Mouse (Mus musculus) kidney, embryonic 14.5 days (tissue): Measurements from ENCODE around the gene Slc5a4b. TPM values are rescaled to one million over a fixed set of nuclear protein-coding genes. Genes with fewer than 3 reads are reported as not detected.
"Not testable (repeated sequence)": the region's sequence is repeated elsewhere in the genome, so short reads cannot be mapped to it uniquely, and the experiment has no call there.

Experiments used
- ATAC-seq: fragments of 200-750 bp; cut with Nextera tagmentation; 2 replicates; pipeline ENCODE4 v1.8.0; 2017; ENCODE audit warnings: moderate number of reproducible peaks, mild to moderate bottlenecking, moderate TSS enrichment, moderate library complexity; ENCODE audit not compliant: low FRiP score, low TSS enrichment
- H3K27ac ChIP-seq: fragments of 300-500 bp; sonication (generic); 2 replicates; pipeline ENCODE4 v1.5.1; 2014; ENCODE audit warnings: low read depth, mild to moderate bottlenecking, low read length, moderate library complexity, mixed read lengths
- H3K27me3 ChIP-seq: fragments of 300-500 bp; sonication (generic); 2 replicates; pipeline ENCODE4 v1.6.1; 2014; ENCODE audit warnings: mild to moderate bottlenecking, low read length; ENCODE audit not compliant: control insufficient read depth, insufficient read depth
- H3K36me3 ChIP-seq: fragments of 300-500 bp; sonication (generic); 2 replicates; pipeline ENCODE4 v1.6.1; 2014; ENCODE audit warnings: low read length, mixed read lengths; ENCODE audit not compliant: control insufficient read depth, insufficient read depth
- H3K4me1 ChIP-seq: fragments of 300-500 bp; sonication (generic); 2 replicates; pipeline ENCODE4 v1.6.1; 2014; ENCODE audit warnings: low read length, mixed read lengths; ENCODE audit not compliant: control insufficient read depth, insufficient read depth
- H3K4me2 ChIP-seq: fragments of 300-500 bp; sonication (generic); replicated peaks from 2 replicates; pipeline ENCODE4 v1.6.1; 2014; ENCODE audit warnings: low read depth, mild to moderate bottlenecking, low read length
- H3K4me3 ChIP-seq: fragments of 300-500 bp; sonication (generic); 2 replicates; pipeline ENCODE4 v1.5.1; 2014; ENCODE audit warnings: mild to moderate bottlenecking, low read length
- H3K9ac ChIP-seq: fragments of 300-500 bp; sonication (generic); 2 replicates; pipeline ENCODE4 v1.6.1; 2014; ENCODE audit warnings: low read depth, mild to moderate bottlenecking, low read length, moderate library complexity
- H3K9me3 ChIP-seq: fragments of 300-500 bp; sonication (generic); 2 replicates; pipeline ENCODE4 v1.6.1; 2016; ENCODE audit warnings: low read length; ENCODE audit not compliant: control insufficient read depth
- WGBS: fragments of 180-500 bp; shearing (Covaris S2); extraction: QIAGEN DNeasy Blood & Tissue Kit; methylation state at CpG from one replicate; pipeline ENCODE4 v1.1.7; 2014; 5-methylcytosine and 5-hydroxymethylcytosine counted together
- polyA plus RNA-seq: library from polyadenylated mRNA; unstranded; fragments of >200 nt; fragmentation: Nextera tagmentation; extraction: Ambion mirVana; gene quantifications from 2 replicates; pipeline ENCODE4 v1.2.1, GENCODE M21; 2014

Slc5a4b gene
- polyA plus RNA-seq, 1 experiment from 2014 or later = 0.30 TPM

DNA sequence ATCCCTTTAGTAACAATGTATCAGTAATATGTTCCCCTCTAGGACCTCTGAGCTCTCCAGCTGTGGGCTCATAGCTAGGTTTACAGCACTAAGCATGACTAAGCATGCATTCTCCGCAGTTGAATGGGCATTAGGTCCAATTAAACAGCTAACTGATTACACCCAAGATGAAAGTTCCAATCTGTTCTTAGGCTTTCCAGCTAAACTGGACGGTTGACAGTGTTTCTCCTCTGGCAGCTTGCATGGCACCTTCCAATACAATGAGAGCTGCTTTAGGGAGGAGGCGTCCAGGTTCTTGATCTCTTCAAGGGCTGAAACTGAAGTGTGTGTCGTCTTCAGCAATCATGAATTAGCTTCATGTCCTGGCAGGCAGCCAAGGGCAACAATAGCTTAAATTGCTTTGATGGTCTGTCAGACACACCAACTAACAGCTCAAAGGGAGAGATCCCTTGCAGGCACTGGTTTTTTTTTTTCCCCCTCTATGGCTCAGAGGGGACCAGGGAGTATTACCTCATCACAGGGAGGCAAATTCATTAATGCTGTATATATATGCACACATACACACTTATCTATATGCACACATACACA lies 9.5 kb upstream of the Slc5a4b start:
- peaks cover 7% of the 10 kb centered on the region; the same call in 1 of the 2 replicates for H3K4me1 ChIP-seq
- H3K9me3 ChIP-seq = no peaks in the 10 kb centered on the region
- H3K27me3 ChIP-seq = no peaks in the 10 kb centered on the region
- H3K36me3 ChIP-seq = no peaks in the 10 kb centered on the region
- ATAC-seq = 0 out of 2 replicates have a peak, but pooled peaks have one; percentile 35
- H3K27ac ChIP-seq = no peak overlapping the region
- 25% methylated on average over 4 of the region's 4 CpGs for WGBS
- H3K4me3 ChIP-seq = no peak overlapping the region
- H3K9ac ChIP-seq = no peak overlapping the region
- H3K4me2 ChIP-seq = no peak overlapping the region

DNA sequence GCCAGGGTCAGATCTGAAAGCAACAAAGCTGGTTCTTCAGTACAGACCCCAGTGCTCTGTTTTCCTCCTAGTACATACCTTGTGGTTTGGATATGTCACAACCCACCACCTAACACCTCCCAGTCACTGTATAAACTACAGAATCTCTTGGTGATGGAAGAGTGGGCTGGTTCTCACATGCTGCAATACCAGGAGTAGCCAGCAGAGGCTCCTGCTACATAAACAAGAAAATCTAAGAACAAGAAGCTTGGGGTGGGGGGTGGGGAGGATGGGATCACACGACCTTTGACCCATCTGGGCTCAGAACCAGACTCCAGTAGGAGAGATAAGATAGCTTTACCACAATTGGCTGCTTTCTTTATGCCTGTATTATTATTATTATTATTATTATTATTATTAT lies 8.0 kb upstream of the Slc5a4b start:
- H3K4me1 ChIP-seq = peaks cover 7% of the 10 kb centered on the region; the same call in 1 of the 2 replicates
- H3K9ac ChIP-seq = no peak overlapping the region
- H3K9me3 ChIP-seq = no peaks in the 10 kb centered on the region
- ATAC-seq = no peak
- H3K36me3 ChIP-seq = no peaks in the 10 kb centered on the region
- H3K4me3 ChIP-seq = no peak overlapping the region
- 9% methylated on average over 1 of the region's 1 CpGs for WGBS
- H3K27ac ChIP-seq = no peak overlapping the region
- H3K4me2 ChIP-seq = no peak overlapping the region
- no peaks in the 10 kb centered on the region for H3K27me3 ChIP-seq

DNA sequence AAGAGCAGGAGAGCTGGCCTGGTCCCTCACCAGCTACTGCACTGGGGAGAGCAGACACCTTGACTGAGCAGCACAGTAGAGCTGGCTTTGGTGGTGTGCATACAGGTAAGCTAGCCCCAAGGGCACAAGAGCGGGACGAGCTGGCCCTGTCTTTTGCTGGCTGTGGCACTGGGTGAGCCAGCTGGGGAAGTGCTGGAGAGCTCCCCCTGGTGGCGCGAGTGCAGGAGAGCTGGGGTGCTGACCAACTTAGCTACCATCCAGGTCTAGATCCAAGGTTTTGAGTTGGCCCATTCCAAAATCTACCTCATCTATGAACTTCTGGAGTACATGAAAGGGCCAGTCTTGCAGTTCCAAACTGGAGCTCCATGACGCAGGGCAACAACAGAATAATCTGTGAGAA lies 7.2 kb upstream of the Slc5a4b start:
- Histone ChIP-seq H3K9me3 (no peaks in the 10 kb centered on the region), H3K27me3 (no peaks in the 10 kb centered on the region), H3K4me1 (peaks cover 7% of the 10 kb centered on the region; the same call in 1 of the 2 replicates), H3K4me3 (no peak overlapping the region), H3K36me3 (no peaks in the 10 kb centered on the region), H3K27ac (no peak overlapping the region), H3K9ac (no peak overlapping the region), H3K4me2 (no peak overlapping the region)
- no peak for ATAC-seq
- 39% methylated on average over 5 of the region's 5 CpGs for WGBS

DNA sequence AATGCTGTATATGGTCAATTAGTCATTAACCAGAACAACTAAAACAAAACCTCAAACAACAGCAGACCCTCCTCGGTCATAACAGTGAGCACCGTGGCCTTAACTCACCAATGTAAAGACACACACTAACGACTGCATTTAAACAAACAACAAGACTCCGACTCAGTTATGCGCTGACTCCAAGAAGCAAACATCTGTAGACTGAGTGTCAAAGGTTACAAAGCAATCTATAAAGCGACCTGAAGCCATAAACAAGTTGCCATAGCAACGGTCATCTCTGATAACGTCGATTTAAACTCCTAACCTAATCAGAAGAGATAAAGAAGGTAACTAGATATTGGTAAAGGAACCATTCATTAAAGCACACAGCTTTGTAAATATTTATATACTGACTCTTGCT lies 13.4 kb downstream of the Slc5a4b start:
- 61% methylated on average over 9 of the region's 9 CpGs for WGBS
- Histone ChIP-seq H3K27me3 (no peaks in the 10 kb centered on the region), H3K36me3 (no peaks in the 10 kb centered on the region), H3K4me1 (no peaks in the 10 kb centered on the region), H3K4me2 (no peak overlapping the region), H3K9me3 (no peaks in the 10 kb centered on the region), H3K27ac (no peak overlapping the region), H3K4me3 (no peak overlapping the region), H3K9ac (no peak overlapping the region)
- no peak for ATAC-seq

DNA sequence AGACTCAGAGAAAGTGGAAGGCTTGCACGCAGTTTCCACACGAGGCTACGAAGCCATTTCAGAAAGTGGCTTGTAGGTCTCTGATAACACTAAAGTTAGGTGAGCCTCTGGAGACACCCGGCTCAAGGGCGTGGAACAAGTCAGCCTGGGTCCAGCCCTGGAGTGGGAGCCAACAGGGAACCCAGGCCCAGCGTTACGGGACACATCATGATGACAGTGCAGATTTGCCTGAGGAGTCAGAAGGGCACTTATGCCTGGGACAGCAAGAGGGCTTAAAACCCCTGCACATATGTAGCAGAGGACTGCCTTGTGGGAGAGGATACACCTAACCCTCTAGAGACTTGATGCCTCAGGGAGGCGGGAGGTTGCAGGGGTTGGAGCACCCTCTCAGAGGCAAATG lies 14.2 kb downstream of the Slc5a4b start:
- Histone ChIP-seq H3K4me1 (no peaks in the 10 kb centered on the region), H3K9ac (no peak overlapping the region), H3K27ac (no peak overlapping the region), H3K9me3 (no peaks in the 10 kb centered on the region), H3K4me3 (no peak overlapping the region), H3K4me2 (no peak overlapping the region), H3K27me3 (no peaks in the 10 kb centered on the region), H3K36me3 (no peaks in the 10 kb centered on the region)
- ATAC-seq = no peak
- WGBS = 89% methylated on average over 8 of the region's 8 CpGs

DNA sequence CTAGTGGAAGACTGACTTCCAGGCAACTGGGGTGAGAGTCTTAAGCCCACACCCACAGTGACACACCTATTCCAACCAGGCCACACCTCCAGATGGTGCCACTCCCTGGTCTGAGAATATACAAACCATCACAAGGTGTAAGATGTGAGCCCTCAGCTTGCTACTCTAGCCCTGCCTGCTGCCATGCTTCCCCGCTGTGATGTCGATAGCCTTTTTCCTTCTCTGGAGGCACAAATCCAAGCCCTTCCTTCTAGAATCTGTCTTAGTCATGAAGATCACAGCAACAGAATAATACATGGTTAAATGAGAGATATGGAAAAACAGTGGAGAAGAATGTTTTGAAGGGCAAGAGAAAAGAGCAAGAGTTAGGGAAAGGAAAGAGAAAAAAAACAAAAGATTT lies 33.8 kb downstream of the Slc5a4b start:
- not testable (repeated sequence) for H3K9me3 ChIP-seq, H3K27ac ChIP-seq, H3K4me1 ChIP-seq, H3K27me3 ChIP-seq, H3K36me3 ChIP-seq, H3K4me3 ChIP-seq, H3K9ac ChIP-seq, ATAC-seq, H3K4me2 ChIP-seq
- 100% methylated on average over 2 of the region's 2 CpGs for WGBS

DNA sequence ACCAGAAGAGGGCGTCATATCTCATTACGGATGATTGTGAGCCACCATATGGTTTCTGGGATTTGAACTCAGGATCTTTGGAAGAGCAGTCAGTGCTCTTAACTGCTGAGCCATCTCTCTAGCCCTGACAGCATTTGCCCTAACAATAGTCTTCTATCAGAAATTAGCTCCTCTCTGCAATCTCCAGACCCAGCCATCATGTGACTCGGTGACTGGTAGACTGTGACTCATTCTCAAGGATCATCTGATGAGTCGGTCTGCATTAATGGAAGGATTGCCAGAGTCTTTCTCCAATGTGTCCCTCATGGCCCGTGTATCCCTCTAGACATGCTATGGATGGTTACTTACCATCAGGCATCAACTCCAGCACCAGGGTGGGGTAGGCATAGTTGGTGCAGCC lies 38.7 kb downstream of the Slc5a4b start:
- ATAC-seq, H3K27ac ChIP-seq, H3K9ac ChIP-seq, H3K4me1 ChIP-seq, H3K9me3 ChIP-seq, H3K4me3 ChIP-seq, H3K27me3 ChIP-seq, H3K4me2 ChIP-seq, H3K36me3 ChIP-seq: not testable (repeated sequence)
- WGBS = 94% methylated on average over 5 of the region's 5 CpGs

DNA sequence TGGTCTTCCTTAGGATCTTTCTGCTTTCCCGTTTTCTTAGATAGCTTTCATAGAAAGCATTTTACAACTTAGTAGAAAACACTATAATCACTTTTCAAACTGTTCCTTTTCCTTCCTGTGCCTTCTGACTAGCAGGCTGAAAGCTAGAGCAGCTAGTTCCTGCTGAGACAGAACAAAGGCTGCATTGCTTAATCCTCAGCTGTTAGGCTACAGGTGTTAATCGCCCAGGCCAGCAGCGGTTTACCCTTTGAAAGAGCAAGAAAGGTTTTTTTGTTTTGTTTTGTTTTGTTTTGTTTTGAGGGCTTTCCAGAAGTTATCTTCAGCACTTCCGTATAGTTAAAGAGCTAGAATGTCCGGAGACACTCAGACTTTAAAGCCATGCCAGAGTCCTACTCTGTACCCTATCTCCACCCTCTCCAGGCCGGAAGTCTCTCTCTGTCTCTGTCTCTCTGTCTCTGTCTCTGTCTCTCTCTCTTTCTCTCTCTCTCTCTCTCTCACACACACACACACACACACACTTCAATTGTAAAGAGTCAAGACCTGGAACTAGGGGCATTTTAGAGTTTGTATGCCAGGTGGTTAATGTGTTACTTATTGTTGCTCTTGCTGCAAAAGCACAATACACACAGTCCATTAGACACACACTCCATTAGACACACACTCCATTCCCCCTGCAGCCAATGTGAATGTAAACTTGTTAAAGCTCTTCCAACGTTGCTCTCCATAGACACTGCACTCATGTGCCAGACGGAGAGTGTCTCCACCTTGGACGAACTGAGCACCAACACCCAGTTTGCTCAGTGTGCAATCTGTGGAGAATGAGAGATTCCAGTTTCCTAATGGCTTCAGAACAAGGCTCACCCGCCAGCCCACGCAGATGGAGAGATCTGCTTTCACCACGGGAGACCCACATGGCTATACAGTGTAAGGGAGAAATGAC lies 42.8 kb downstream of the Slc5a4b start:
- H3K9me3 ChIP-seq = no peaks in the 10 kb centered on the region
- H3K36me3 ChIP-seq = no peaks in the 10 kb centered on the region
- 24% methylated on average over 12 of the region's 12 CpGs for WGBS
- no peak overlapping the region for H3K9ac ChIP-seq
- no peak overlapping the region for H3K4me2 ChIP-seq
- no peaks in the 10 kb centered on the region for H3K4me1 ChIP-seq
- peak; percentile 57 for ATAC-seq
- no peak overlapping the region for H3K4me3 ChIP-seq
- H3K27ac ChIP-seq = peak overlapping the region; percentile 44
- no peaks in the 10 kb centered on the region for H3K27me3 ChIP-seq

DNA sequence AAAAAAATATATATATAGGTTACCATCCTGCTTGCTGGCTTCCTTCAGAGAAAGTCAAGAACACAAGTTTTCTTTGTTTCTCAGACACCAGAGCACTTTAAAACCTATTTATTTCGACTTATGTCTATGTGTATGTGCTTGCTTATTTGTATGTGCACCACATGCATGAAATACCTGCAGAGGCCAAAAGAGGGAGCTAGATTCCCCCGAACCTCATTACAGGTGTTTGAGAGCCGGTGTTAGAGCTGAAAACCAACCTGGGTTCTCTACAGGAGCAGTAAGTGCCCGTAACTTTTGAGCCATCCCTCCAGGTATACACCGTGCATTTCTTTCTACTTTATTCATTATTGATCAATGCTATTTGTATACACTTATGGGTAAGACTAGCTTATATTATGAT lies 48.3 kb downstream of the Slc5a4b start:
- WGBS = 90% methylated on average over 5 of the region's 5 CpGs
- H3K27ac ChIP-seq = no peak overlapping the region

More for the DNA sequence above, 48.3 kb downstream of the Slc5a4b start:
- Histone ChIP-seq H3K9me3 (peaks cover 4% of the 10 kb centered on the region; the same call in 1 of the 2 replicates), H3K27me3 (no peaks in the 10 kb centered on the region), H3K4me1 (no peaks in the 10 kb centered on the region), H3K36me3 (no peaks in the 10 kb centered on the region), H3K4me2 (no peak overlapping the region), H3K9ac (no peak overlapping the region), H3K4me3 (no peak overlapping the region)
- ATAC-seq = no peak
